Mouse (Mus musculus) lung, embryonic 16.5 days (tissue): ENCODE measurements around the gene Prcc. TPM values are rescaled to one million over a fixed set of nuclear protein-coding genes. Genes with fewer than 3 reads are reported as not detected.

Experiments
- ATAC-seq: fragments of 200-750 bp; cut with Nextera tagmentation; 2 replicates; pipeline ENCODE4 v1.8.0; 2017; ENCODE audit warnings: low read depth, mild to moderate bottlenecking, moderate library complexity
- H3K27ac ChIP-seq: fragments of 300-500 bp; sonication (generic); 2 replicates; pipeline ENCODE4 v1.5.1; 2014; ENCODE audit warnings: mild to moderate bottlenecking, control low read depth, low read length
- H3K27me3 ChIP-seq: fragments of 300-500 bp; sonication (generic); 2 replicates; pipeline ENCODE4 v1.6.1; 2014; ENCODE audit warnings: low read depth, low read length, mixed read lengths; ENCODE audit not compliant: control insufficient read depth, insufficient read depth
- H3K36me3 ChIP-seq: fragments of 300-500 bp; sonication (generic); 2 replicates; pipeline ENCODE4 v1.6.1; 2014; ENCODE audit warnings: low read length; ENCODE audit not compliant: control insufficient read depth, insufficient read depth
- H3K4me1 ChIP-seq: fragments of 300-500 bp; sonication (generic); replicated peaks from 2 replicates; pipeline ENCODE4 v1.6.1; 2014; ENCODE audit warnings: low read length, mixed read lengths; ENCODE audit not compliant: control insufficient read depth, insufficient read depth
- H3K4me2 ChIP-seq: fragments of 300-500 bp; sonication (generic); 2 replicates; pipeline ENCODE4 v1.6.1; 2014; ENCODE audit warnings: low read depth, low read length, control low read depth
- H3K4me3 ChIP-seq: fragments of 300-500 bp; sonication (generic); 2 replicates; pipeline ENCODE4 v1.5.1; 2014; ENCODE audit warnings: mild to moderate bottlenecking, low read length, control low read depth
- H3K9ac ChIP-seq: fragments of 300-500 bp; sonication (generic); 2 replicates; pipeline ENCODE4 v1.6.1; 2014; ENCODE audit warnings: low read length, control low read depth
- H3K9me3 ChIP-seq: fragments of 300-500 bp; sonication (generic); 2 replicates; pipeline ENCODE4 v1.6.1; 2016; ENCODE audit warnings: low read length; ENCODE audit not compliant: control insufficient read depth
- WGBS: fragments of 180-500 bp; shearing (Covaris S2); extraction: QIAGEN DNeasy Blood & Tissue Kit; methylation state at CpG from one replicate; pipeline ENCODE4 v1.1.7; 2014; 5-methylcytosine and 5-hydroxymethylcytosine counted together
- polyA plus RNA-seq: library from polyadenylated mRNA; unstranded; fragments of >200 nt; fragmentation: Nextera tagmentation; extraction: Ambion mirVana; gene quantifications from 2 replicates; pipeline ENCODE4 v1.2.1, GENCODE M21; 2015

Gene Prcc
- polyA plus RNA-seq, 1 experiment from 2014 or later: 11.7 TPM

DNA sequence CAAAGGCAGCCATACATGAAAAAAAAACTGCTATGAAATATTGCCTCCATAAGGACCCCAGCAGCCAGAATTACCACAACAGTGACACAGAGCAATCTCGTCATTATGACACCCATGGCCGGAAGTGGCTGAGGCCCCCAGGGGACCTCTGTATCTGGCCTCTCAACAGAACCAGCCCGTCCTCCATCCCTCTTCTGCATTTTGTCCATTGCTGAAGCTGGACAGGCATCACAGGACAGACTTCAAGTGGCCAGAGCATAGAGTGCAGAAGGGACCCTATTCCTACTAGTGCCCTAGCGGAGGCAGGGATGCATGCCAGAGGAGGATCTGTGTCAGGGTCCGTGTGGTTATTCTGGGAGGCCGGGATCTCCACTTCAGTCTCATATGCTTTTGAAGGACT is 69.2 kb downstream of the Prcc start:
- H3K4me2 ChIP-seq: no peak overlapping the region
- H3K36me3 ChIP-seq: no peaks in the 10 kb centered on the region
- no peaks in the 10 kb centered on the region for H3K4me1 ChIP-seq
- H3K27ac ChIP-seq: no peak overlapping the region
- ATAC-seq: peak; percentile 18; the same call in 1 of the 2 replicates
- H3K9ac ChIP-seq: no peak overlapping the region
- H3K27me3 ChIP-seq: peaks cover 23% of the 10 kb centered on the region
- H3K4me3 ChIP-seq: no peak overlapping the region
- H3K9me3 ChIP-seq: no peaks in the 10 kb centered on the region
- WGBS: 44% methylated on average over 6 of the region's 6 CpGs

DNA sequence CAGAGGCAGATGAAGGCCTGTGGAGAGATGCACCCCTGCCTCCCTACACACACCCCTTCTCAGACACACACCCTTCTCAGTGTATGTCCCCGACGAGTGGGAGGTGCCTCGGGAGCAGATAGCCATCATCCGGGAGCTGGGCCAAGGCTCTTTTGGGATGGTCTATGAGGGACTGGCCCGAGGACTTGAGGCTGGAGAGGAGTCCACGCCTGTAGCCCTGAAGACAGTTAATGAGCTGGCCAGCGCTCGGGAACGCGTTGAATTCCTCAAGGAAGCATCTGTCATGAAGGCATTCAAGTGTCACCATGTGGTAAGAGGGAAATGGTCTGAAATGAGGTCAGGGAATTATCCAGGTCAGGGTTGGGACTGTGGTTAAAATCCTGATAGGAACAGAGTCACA is 72.5 kb downstream of the Prcc start:
- Histone ChIP-seq H3K36me3 (no peaks in the 10 kb centered on the region), H3K4me3 (no peak overlapping the region), H3K27me3 (peaks cover 47% of the 10 kb centered on the region), H3K4me1 (no peaks in the 10 kb centered on the region; the same call in 1 of the 2 replicates), H3K9ac (no peak overlapping the region), H3K9me3 (no peaks in the 10 kb centered on the region), H3K4me2 (no peak overlapping the region), H3K27ac (no peak overlapping the region)
- WGBS: 42% methylated on average over 10 of the region's 10 CpGs
- ATAC-seq: no peak

DNA sequence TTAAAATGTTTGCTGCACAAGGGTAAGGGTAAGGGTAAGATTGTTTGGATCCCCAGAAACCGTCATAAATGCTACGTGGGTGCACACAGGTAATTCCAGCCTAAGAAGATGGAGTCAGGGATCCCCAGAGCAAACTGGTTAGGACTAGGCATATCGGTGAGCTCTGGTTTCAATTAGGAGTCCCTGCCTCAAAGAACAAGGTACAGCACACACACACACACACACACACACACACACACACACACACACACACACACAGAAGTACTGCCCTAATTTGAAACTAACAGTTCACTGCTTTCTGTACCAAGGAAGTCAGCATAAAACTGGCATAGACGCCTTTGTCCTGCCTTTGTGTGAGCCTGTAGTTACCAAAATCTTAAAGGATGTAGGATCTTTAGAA is 73.0 kb downstream of the Prcc start:
- Histone ChIP-seq H3K4me3 (no peak overlapping the region), H3K36me3 (no peaks in the 10 kb centered on the region), H3K4me2 (no peak overlapping the region), H3K27me3 (peaks cover 43% of the 10 kb centered on the region), H3K4me1 (no peaks in the 10 kb centered on the region; the same call in 1 of the 2 replicates), H3K9me3 (no peaks in the 10 kb centered on the region), H3K27ac (no peak overlapping the region), H3K9ac (no peak overlapping the region)
- no peak for ATAC-seq
- 76% methylated on average over 4 of the region's 4 CpGs for WGBS

DNA sequence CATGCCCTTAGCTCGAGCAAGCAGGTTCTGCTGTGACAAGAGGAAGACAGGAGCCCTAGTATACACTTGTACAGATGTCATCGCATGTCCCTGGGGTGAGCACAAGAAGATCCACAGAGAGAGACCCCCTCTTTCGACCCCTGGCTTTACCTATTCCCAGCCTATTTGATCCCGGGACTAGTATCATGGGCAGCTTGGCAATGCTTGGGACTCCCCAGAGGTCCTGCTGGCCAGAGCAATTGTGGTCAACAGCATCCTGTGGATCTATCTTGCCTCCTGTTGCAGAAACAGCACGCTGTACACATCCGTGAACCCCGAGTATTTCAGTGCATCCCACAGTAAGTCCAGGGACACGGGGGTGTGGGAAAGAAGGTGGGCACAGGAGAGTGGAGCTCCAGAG is 74.1 kb downstream of the Prcc start:
- no peaks in the 10 kb centered on the region for H3K9me3 ChIP-seq
- WGBS: 84% methylated on average over 8 of the region's 8 CpGs
- H3K9ac ChIP-seq: no peak overlapping the region
- H3K4me1 ChIP-seq: no peaks in the 10 kb centered on the region; the same call in 1 of the 2 replicates
- H3K36me3 ChIP-seq: no peaks in the 10 kb centered on the region
- peaks cover 41% of the 10 kb centered on the region for H3K27me3 ChIP-seq
- no peak for ATAC-seq
- H3K4me3 ChIP-seq: no peak overlapping the region
- H3K4me2 ChIP-seq: no peak overlapping the region
- no peak overlapping the region for H3K27ac ChIP-seq

DNA sequence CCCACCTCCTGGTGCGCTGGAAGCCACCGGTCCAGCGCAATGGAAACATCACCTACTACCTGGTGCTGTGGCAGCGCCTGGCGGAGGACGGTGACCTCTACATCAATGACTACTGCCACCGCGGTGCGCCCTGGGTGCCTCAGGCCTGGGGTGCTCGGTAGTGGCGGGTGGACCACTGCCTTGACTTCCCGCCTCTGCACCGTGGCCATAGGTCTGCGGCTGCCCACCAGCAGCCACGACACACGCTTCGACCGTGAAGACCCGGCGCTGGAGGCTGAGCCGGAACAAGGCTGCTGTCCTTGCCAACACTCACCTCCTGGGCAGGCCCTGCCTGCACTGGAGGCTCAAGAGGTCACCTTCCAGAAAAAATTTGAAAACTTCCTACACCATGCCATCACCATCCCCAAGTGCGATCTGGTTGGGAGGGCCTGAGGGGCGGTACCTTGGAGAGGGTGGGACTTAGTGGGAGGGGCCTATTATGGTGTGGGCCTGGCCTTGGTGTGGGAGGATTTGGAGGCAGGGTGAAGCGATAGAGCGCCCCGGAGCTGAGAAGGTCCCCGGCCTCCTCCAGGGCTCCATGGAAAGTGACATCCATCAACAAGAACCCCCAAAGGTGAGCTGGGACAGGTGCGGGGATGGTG is 76.0 kb downstream of the Prcc start:
- peak; percentile 53 for ATAC-seq
- Histone ChIP-seq H3K27me3 (peaks cover 47% of the 10 kb centered on the region), H3K9me3 (no peaks in the 10 kb centered on the region), H3K4me3 (peak overlapping the region; percentile 2; the same call in 1 of the 2 replicates), H3K4me2 (peak overlapping the region; percentile 22), H3K27ac (no peak overlapping the region), H3K9ac (no peak overlapping the region), H3K36me3 (no peaks in the 10 kb centered on the region), H3K4me1 (no peaks in the 10 kb centered on the region; the same call in 1 of the 2 replicates)
- 3% methylated on average over 28 of the region's 28 CpGs for WGBS

Other genes starting within 250 kb of the Prcc start
- gene Lrrc71, start 137.0 kb downstream of the Prcc start, polyA plus RNA-seq: 3.9 and 5.9 TPM in 2 replicates
- 1.5 and 1.6 TPM in 2 replicates for gene Ntrk1, start 90.4 kb downstream of the Prcc start, polyA plus RNA-seq
- 0.04 and 0.23 TPM in 2 replicates for gene Insrr, start 88.7 kb downstream of the Prcc start, polyA plus RNA-seq
- 32.4 and 34.5 TPM in 2 replicates for gene Pear1, start 61.3 kb downstream of the Prcc start, polyA plus RNA-seq
- gene Sh2d2a, start 38.9 kb downstream of the Prcc start, polyA plus RNA-seq: 0.36 and 2.0 TPM in 2 replicates
- gene Hdgf, start 20.7 kb upstream of the Prcc start, polyA plus RNA-seq: 81.3 and 86.3 TPM in 2 replicates
- 77.5 and 79.3 TPM in 2 replicates for gene Mrpl24, start 33.9 kb upstream of the Prcc start, polyA plus RNA-seq
- 50.3 and 54.8 TPM in 2 replicates for gene Isg20l2, start 44.7 kb upstream of the Prcc start, polyA plus RNA-seq
- gene Rrnad1, start 45.1 kb upstream of the Prcc start, polyA plus RNA-seq: 20.2 and 20.6 TPM in 2 replicates
- gene Crabp2, start 63.1 kb upstream of the Prcc start, polyA plus RNA-seq: 4.7 and 4.9 TPM in 2 replicates
- gene Nes, start 85.5 kb upstream of the Prcc start, polyA plus RNA-seq: 15.5 and 15.6 TPM in 2 replicates
- gene Bcan, start 114.6 kb upstream of the Prcc start, polyA plus RNA-seq: 0.44 and 0.54 TPM in 2 replicates
- 0.10 and 0.28 TPM in 2 replicates for gene Hapln2, start 142.0 kb upstream of the Prcc start, polyA plus RNA-seq
- gene Gpatch4, start 157.5 kb upstream of the Prcc start, polyA plus RNA-seq: 22.4 and 25.6 TPM in 2 replicates
- gene Naxe, start 172.9 kb upstream of the Prcc start, polyA plus RNA-seq: 203 and 211 TPM in 2 replicates
- gene Ttc24, start 192.7 kb upstream of the Prcc start, polyA plus RNA-seq: not detected in 2 replicates
- gene Iqgap3, start 196.4 kb upstream of the Prcc start, polyA plus RNA-seq: 23.4 and 26.9 TPM in 2 replicates